Mouse (Mus musculus) C2C12 (cell line): ENCODE measurements around the gene Trim12c. TPM values are rescaled to one million over a fixed set of nuclear protein-coding genes. Genes with fewer than 3 reads are reported as not detected.

Experiments
- H3K27me3 ChIP-seq: one replicate; pipeline ENCODE4 v1.6.1; 2011; ENCODE audit not compliant: control insufficient read depth, insufficient read depth, insufficient read length
- H3K36me3 ChIP-seq: one replicate; pipeline ENCODE4 v1.6.1; 2011; ENCODE audit not compliant: control insufficient read depth, insufficient read depth
- H3K4me3 ChIP-seq: one replicate; pipeline ENCODE4 v1.5.1; 2011; ENCODE audit warnings: mild to moderate bottlenecking, control low read depth; ENCODE audit not compliant: poor library complexity, insufficient read depth, severe bottlenecking
- H3K79me2 ChIP-seq: one replicate; pipeline ENCODE4 v1.6.1; 2011; ENCODE audit not compliant: control insufficient read depth, insufficient read depth
- H3K79me3 ChIP-seq: one replicate; pipeline ENCODE4 v1.6.1; 2011; ENCODE audit warnings: low read depth, control low read depth
- H3ac ChIP-seq: one replicate; pipeline ENCODE3; 2011; ENCODE audit warnings: low read depth; ENCODE audit not compliant: control insufficient read depth, insufficient read length
- CEBPB ChIP-seq: IDR thresholded peaks from one replicate; pipeline ENCODE4 v1.6.1; 2011; ENCODE audit warnings: low read depth, mild to moderate bottlenecking, control low read depth, moderate library complexity
- CTCF ChIP-seq: IDR thresholded peaks from one replicate; pipeline ENCODE4 v1.5.1; 2011; ENCODE audit not compliant: control insufficient read depth, insufficient read depth, insufficient read length
- FOSL1 ChIP-seq: IDR thresholded peaks from one replicate; pipeline ENCODE4 v1.8.0; 2011; ENCODE audit warnings: mild to moderate bottlenecking, low read length; ENCODE audit not compliant: poor library complexity, insufficient read depth, severe bottlenecking
- MAX ChIP-seq: IDR thresholded peaks from one replicate; pipeline ENCODE4 v1.6.1; 2011; ENCODE audit warnings: mild to moderate bottlenecking, control low read depth
- MYOD1 ChIP-seq: IDR thresholded peaks from one replicate; pipeline ENCODE4 v1.6.1; 2011; ENCODE audit warnings: low read depth; ENCODE audit not compliant: control insufficient read depth, insufficient read length
- MYOG ChIP-seq: IDR thresholded peaks from one replicate; pipeline ENCODE4 v1.6.1; 2011; ENCODE audit not compliant: control insufficient read depth, insufficient read length; ENCODE audit errors: extremely low read depth
- USF1 ChIP-seq: IDR thresholded peaks from one replicate; pipeline ENCODE4 v1.6.1; 2011; ENCODE audit warnings: low read depth, mild to moderate bottlenecking, control low read depth, moderate library complexity
- polyA plus RNA-seq: library from polyadenylated mRNA; unstranded; fragments of >200 nt; fragmentation: generic; extraction: Trizol; gene quantifications from one replicate; pipeline ENCODE4 v1.2.1, GENCODE M21; 2012; ENCODE audit warnings: missing spikeins

Gene Trim12c
- polyA plus RNA-seq, 1 experiment, result 0.08 TPM

GRCm38 (mm10) chr7:104314796-104315353 lies 38.3 kb downstream of the Trim12c start:
- H3K4me3 ChIP-seq, result no peak overlapping the region
- no peak for TF ChIP-seq USF1
- TF ChIP-seq CEBPB, result no peak
- no peak for TF ChIP-seq FOSL1
- TF ChIP-seq MYOG, result no peak
- H3K27me3 ChIP-seq, result no peaks in the 10 kb centered on the region
- no peaks in the 10 kb centered on the region for H3K79me2 ChIP-seq
- H3K79me3 ChIP-seq, result no peaks in the 10 kb centered on the region
- no peaks in the 10 kb centered on the region for H3K36me3 ChIP-seq
- H3ac ChIP-seq, result no peak overlapping the region

GRCm38 (mm10) chr7:104291638-104292400 lies 61.3 kb downstream of the Trim12c start:
- no peaks in the 10 kb centered on the region for H3K79me2 ChIP-seq
- TF ChIP-seq CEBPB (no peak), MYOG (no peak), MYOD1 (no peak), CTCF (no peak), MAX (no peak), USF1 (no peak)
- H3ac ChIP-seq, result no peak overlapping the region
- H3K36me3 ChIP-seq, result no peaks in the 10 kb centered on the region
- no peaks in the 10 kb centered on the region for H3K79me3 ChIP-seq
- no peak overlapping the region for H3K4me3 ChIP-seq
- no peaks in the 10 kb centered on the region for H3K27me3 ChIP-seq

- TF ChIP-seq CEBPB, result no peak
- TF ChIP-seq FOSL1, result no peak
- no peak for TF ChIP-seq MAX
- no peak for TF ChIP-seq CTCF
- Histone ChIP-seq H3K36me3 (no peaks in the 10 kb centered on the region), H3ac (no peak overlapping the region), H3K4me3 (no peak overlapping the region), H3K79me2 (no peaks in the 10 kb centered on the region), H3K27me3 (no peaks in the 10 kb centered on the region), H3K79me3 (no peaks in the 10 kb centered on the region)
These were observed 62.5 kb downstream of the Trim12c start for GRCm38 (mm10) chr7:104290641-104291040.

Other genes with a start within 250 kb of the Trim12c start
- not detected for gene Olfr646, start 248.5 kb downstream of the Trim12c start, polyA plus RNA-seq
- gene Ubqln5, start 223.5 kb downstream of the Trim12c start, polyA plus RNA-seq, result not detected
- not detected for gene Olfr643, start 216.0 kb downstream of the Trim12c start, polyA plus RNA-seq
- gene Ubqln3, start 210.1 kb downstream of the Trim12c start, polyA plus RNA-seq, result not detected
- not detected for gene Ubqlnl, start 202.8 kb downstream of the Trim12c start, polyA plus RNA-seq
- gene Olfm5, start 188.5 kb downstream of the Trim12c start, polyA plus RNA-seq, result not detected
- gene Olfr648, start 170.0 kb downstream of the Trim12c start, polyA plus RNA-seq, result not detected
- gene Olfr649, start 157.4 kb downstream of the Trim12c start, polyA plus RNA-seq, result not detected
- gene Trim6, start 134.6 kb downstream of the Trim12c start, polyA plus RNA-seq, result 0.05 TPM
- gene Trim34a, start 108.9 kb downstream of the Trim12c start, polyA plus RNA-seq, result not detected
- gene Trim5, start 65.3 kb downstream of the Trim12c start, polyA plus RNA-seq, result not detected
- not detected for gene Trim12a, start 37.9 kb downstream of the Trim12c start, polyA plus RNA-seq
- not detected for gene Trim34b, start 23.9 kb downstream of the Trim12c start, polyA plus RNA-seq
- not detected for gene Trim30b, start 16.5 kb upstream of the Trim12c start, polyA plus RNA-seq
- gene Trim30c, start 47.5 kb upstream of the Trim12c start, polyA plus RNA-seq, result not detected
- gene Trim30a, start 111.8 kb upstream of the Trim12c start, polyA plus RNA-seq, result not detected
- gene Trim30d, start 154.5 kb upstream of the Trim12c start, polyA plus RNA-seq, result not detected
- gene Olfr651, start 196.8 kb upstream of the Trim12c start, polyA plus RNA-seq, result not detected
- not detected for gene Olfr652, start 207.5 kb upstream of the Trim12c start, polyA plus RNA-seq
- gene Olfr653, start 224.0 kb upstream of the Trim12c start, polyA plus RNA-seq, result not detected
- not detected for gene Olfr654, start 233.7 kb upstream of the Trim12c start, polyA plus RNA-seq
- gene Olfr655, start 248.4 kb upstream of the Trim12c start, polyA plus RNA-seq, result not detected